Mouse (Mus musculus): Measurements from ENCODE around the gene Evpl. TPM values are rescaled to one million over a fixed set of nuclear protein-coding genes. Genes with fewer than 3 reads are reported as not detected.
A peak's percentile ranks its signal among the peaks of the same experiment; 100 is the strongest.
"Not testable (repeated sequence)": the region's sequence is repeated elsewhere in the genome, so short reads cannot be mapped to it uniquely, and the experiment has no call there.

Gene Evpl
- polyA plus RNA-seq, 1 experiment from 2014 or later = 0.11 TPM

GRCm38 (mm10) chr11:116277184-116277583, 39.3 kb upstream of the Evpl start:
- 88% methylated on average over 1 of the region's 1 CpGs for WGBS
- DNase-seq (ENCODE audit: low spot score); H3K4me3 ChIP-seq (ENCODE audit: low read depth, low read length); H3K4me2 ChIP-seq (ENCODE audit: low read length); H3K9ac ChIP-seq (ENCODE audit: low read length); H3K9me3 ChIP-seq (replicated peaks; ENCODE audit: control insufficient read depth, low read length); ATAC-seq; H3K27ac ChIP-seq (ENCODE audit: low read depth, low read length); H3K36me3 ChIP-seq (ENCODE audit: control insufficient read depth, insufficient read depth, low read length): not testable (repeated sequence)
- peaks cover 17% of the 10 kb centered on the region for H3K4me1 ChIP-seq (ENCODE audit: control insufficient read depth, insufficient read depth, low read length)
- H3K27me3 ChIP-seq (replicated peaks; ENCODE audit: control insufficient read depth, insufficient read depth, low read length) = peaks cover 24% of the 10 kb centered on the region

GRCm38 (mm10) chr11:116274045-116274666, 36.3 kb upstream of the Evpl start, which contains the start of gene Srp68:
Srp68 (minus strand) TSS chr11:116274217.
- peaks cover 27% of the 10 kb centered on the region for H3K36me3 ChIP-seq (ENCODE audit: control insufficient read depth, insufficient read depth, low read length)
- peak within 1 kb of the TSS; percentile 89 for H3K4me3 ChIP-seq (ENCODE audit: low read depth, low read length)
- DNase-seq (ENCODE audit: low spot score) (peak; percentile 97), ATAC-seq (peak; percentile 99)
- peak within 1 kb of the TSS; percentile 86 for H3K27ac ChIP-seq (ENCODE audit: low read depth, low read length)
- peak within 1 kb of the TSS; percentile 87 for H3K9ac ChIP-seq (ENCODE audit: low read length)
- H3K9me3 ChIP-seq (replicated peaks; ENCODE audit: control insufficient read depth, low read length) = no peaks in the 10 kb centered on the region
- H3K27me3 ChIP-seq (replicated peaks; ENCODE audit: control insufficient read depth, insufficient read depth, low read length) = no peaks in the 10 kb centered on the region
- WGBS = 3% methylated on average over 32 of the region's 32 CpGs
- H3K4me2 ChIP-seq (ENCODE audit: low read length) = peak within 1 kb of the TSS; percentile 95
- H3K4me1 ChIP-seq (ENCODE audit: control insufficient read depth, insufficient read depth, low read length) = peaks cover 15% of the 10 kb centered on the region

- Histone ChIP-seq H3K4me1 (ENCODE audit: control insufficient read depth, insufficient read depth, low read length) (peaks cover 15% of the 10 kb centered on the region), H3K27ac (ENCODE audit: low read depth, low read length) (peak overlapping the region; percentile 86), H3K9me3 (replicated peaks; ENCODE audit: control insufficient read depth, low read length) (no peaks in the 10 kb centered on the region), H3K4me3 (ENCODE audit: low read depth, low read length) (peak overlapping the region; percentile 89), H3K36me3 (ENCODE audit: control insufficient read depth, insufficient read depth, low read length) (peaks cover 33% of the 10 kb centered on the region), H3K4me2 (ENCODE audit: low read length) (peak overlapping the region; percentile 95), H3K27me3 (replicated peaks; ENCODE audit: control insufficient read depth, insufficient read depth, low read length) (no peaks in the 10 kb centered on the region), H3K9ac (ENCODE audit: low read length) (peak overlapping the region; percentile 87)
- ATAC-seq (peak; percentile 62), DNase-seq (ENCODE audit: low spot score) (no peak)
- WGBS = under 1% methylated on average over 39 of the region's 39 CpGs
These were observed 35.7 kb upstream of the Evpl start for GRCm38 (mm10) chr11:116273469-116274044.

- ATAC-seq (no peak), DNase-seq (ENCODE audit: low spot score) (no peak)
- Histone ChIP-seq H3K4me1 (ENCODE audit: control insufficient read depth, insufficient read depth, low read length) (peaks cover 15% of the 10 kb centered on the region), H3K27ac (ENCODE audit: low read depth, low read length) (no peak overlapping the region), H3K9ac (ENCODE audit: low read length) (peak overlapping the region; percentile 87), H3K4me3 (ENCODE audit: low read depth, low read length) (peak overlapping the region; percentile 89), H3K36me3 (ENCODE audit: control insufficient read depth, insufficient read depth, low read length) (peaks cover 40% of the 10 kb centered on the region), H3K9me3 (replicated peaks; ENCODE audit: control insufficient read depth, low read length) (no peaks in the 10 kb centered on the region), H3K27me3 (replicated peaks; ENCODE audit: control insufficient read depth, insufficient read depth, low read length) (no peaks in the 10 kb centered on the region), H3K4me2 (ENCODE audit: low read length) (peak overlapping the region; percentile 95)
- WGBS = 61% methylated on average over 12 of the region's 12 CpGs
These were observed 35.0 kb upstream of the Evpl start for GRCm38 (mm10) chr11:116272589-116273468.

- H3K27me3 ChIP-seq (replicated peaks; ENCODE audit: control insufficient read depth, insufficient read depth, low read length) = no peaks in the 10 kb centered on the region
- H3K4me3 ChIP-seq (ENCODE audit: low read depth, low read length) = no peak overlapping the region
- H3K4me1 ChIP-seq (ENCODE audit: control insufficient read depth, insufficient read depth, low read length) = peaks cover 11% of the 10 kb centered on the region
- no peak overlapping the region for H3K27ac ChIP-seq (ENCODE audit: low read depth, low read length)
- H3K9me3 ChIP-seq (replicated peaks; ENCODE audit: control insufficient read depth, low read length) = no peaks in the 10 kb centered on the region
- WGBS = 76% methylated on average over 8 of the region's 8 CpGs
- DNase-seq (ENCODE audit: low spot score) (no peak), ATAC-seq (no peak)
- no peak overlapping the region for H3K4me2 ChIP-seq (ENCODE audit: low read length)
- H3K36me3 ChIP-seq (ENCODE audit: control insufficient read depth, insufficient read depth, low read length) = peaks cover 69% of the 10 kb centered on the region
- H3K9ac ChIP-seq (ENCODE audit: low read length) = no peak overlapping the region
These were observed 31.7 kb upstream of the Evpl start for GRCm38 (mm10) chr11:116269560-116269959.

GRCm38 (mm10) chr11:116268313-116268712, 30.4 kb upstream of the Evpl start:
- Histone ChIP-seq H3K36me3 (ENCODE audit: control insufficient read depth, insufficient read depth, low read length) (peaks cover 82% of the 10 kb centered on the region), H3K4me3 (ENCODE audit: low read depth, low read length) (no peak overlapping the region), H3K9ac (ENCODE audit: low read length) (no peak overlapping the region), H3K27ac (ENCODE audit: low read depth, low read length) (no peak overlapping the region), H3K4me1 (ENCODE audit: control insufficient read depth, insufficient read depth, low read length) (peaks cover 10% of the 10 kb centered on the region), H3K9me3 (replicated peaks; ENCODE audit: control insufficient read depth, low read length) (no peaks in the 10 kb centered on the region), H3K4me2 (ENCODE audit: low read length) (no peak overlapping the region), H3K27me3 (replicated peaks; ENCODE audit: control insufficient read depth, insufficient read depth, low read length) (no peaks in the 10 kb centered on the region)
- DNase-seq (ENCODE audit: low spot score) (no peak), ATAC-seq (no peak)
- WGBS = 96% methylated on average over 6 of the region's 6 CpGs

- H3K27me3 ChIP-seq (replicated peaks; ENCODE audit: control insufficient read depth, insufficient read depth, low read length) = no peaks in the 10 kb centered on the region
These were observed 29.8 kb upstream of the Evpl start for GRCm38 (mm10) chr11:116267637-116268036.

GRCm38 (mm10) chr11:116265850-116266249, 28.0 kb upstream of the Evpl start:
- no peaks in the 10 kb centered on the region for H3K9me3 ChIP-seq (replicated peaks; ENCODE audit: control insufficient read depth, low read length)
- H3K27me3 ChIP-seq (replicated peaks; ENCODE audit: control insufficient read depth, insufficient read depth, low read length) = no peaks in the 10 kb centered on the region
- H3K9ac ChIP-seq (ENCODE audit: low read length) = no peak overlapping the region
- H3K27ac ChIP-seq (ENCODE audit: low read depth, low read length) = no peak overlapping the region
- 97% methylated on average over 4 of the region's 4 CpGs for WGBS
- peaks cover 95% of the 10 kb centered on the region for H3K36me3 ChIP-seq (ENCODE audit: control insufficient read depth, insufficient read depth, low read length)
- H3K4me2 ChIP-seq (ENCODE audit: low read length) = no peak overlapping the region
- H3K4me3 ChIP-seq (ENCODE audit: low read depth, low read length) = no peak overlapping the region
- ATAC-seq (no peak), DNase-seq (ENCODE audit: low spot score) (no peak)
- no peaks in the 10 kb centered on the region for H3K4me1 ChIP-seq (ENCODE audit: control insufficient read depth, insufficient read depth, low read length)

More at GRCm38 (mm10) chr11:116267637-116268036, 29.8 kb upstream of the Evpl start:
- Histone ChIP-seq H3K9ac (ENCODE audit: low read length) (no peak overlapping the region), H3K9me3 (replicated peaks; ENCODE audit: control insufficient read depth, low read length) (no peaks in the 10 kb centered on the region), H3K4me1 (ENCODE audit: control insufficient read depth, insufficient read depth, low read length) (peaks cover 3% of the 10 kb centered on the region), H3K4me3 (ENCODE audit: low read depth, low read length) (no peak overlapping the region), H3K36me3 (ENCODE audit: control insufficient read depth, insufficient read depth, low read length) (peaks cover 89% of the 10 kb centered on the region), H3K27ac (ENCODE audit: low read depth, low read length) (no peak overlapping the region), H3K4me2 (ENCODE audit: low read length) (no peak overlapping the region)
- no peak for ATAC-seq
- 86% methylated on average over 8 of the region's 8 CpGs for WGBS
- DNase-seq (ENCODE audit: low spot score) = no peak

Data from forebrain, embryonic 14.5 days (tissue).